Mouse (Mus musculus) T-helper 2 cell (primary cell): ENCODE results near the gene Brd3.

Experiments
- in situ Hi-C: fragments of 300-600 bp; cut with MboI, MseI; formaldehyde crosslinking; loops from one replicate; pipeline ENCODE4 v1.15.1; 2025; ENCODE audit warnings: high pct_unique_total_duplicates

Brd3 gene

GRCm38 (mm10) chr2:27404375-27405093, 102.9 kb downstream of the Brd3 start:
- in situ Hi-C loops: no loop called here

GRCm38 (mm10) chr2:27401544-27401943, 105.9 kb downstream of the Brd3 start:
- in situ Hi-C loops: no loop called here

- in situ Hi-C loops: no loop called here
These were observed 107.4 kb downstream of the Brd3 start for GRCm38 (mm10) chr2:27400083-27400482.

GRCm38 (mm10) chr2:27396656-27397440, 110.6 kb downstream of the Brd3 start:
- in situ Hi-C loops: no loop called here
